Mouse (Mus musculus) heart, postnatal 10 days (tissue): Measurements from ENCODE around the gene Rassf1. TPM values are rescaled to one million over a fixed set of nuclear protein-coding genes. Genes with fewer than 3 reads are reported as not detected.

ENCODE experiments used
- DNase-seq, 2 experiments: peaks; one replicate each; pipeline ENCODE4 v3.0.0; 2021
- intact Hi-C: fragments of 180-260 bp; cut with DNase I; formaldehyde crosslinking; loops from one replicate; pipeline ENCODE4 v1.15.1; 2025
- total RNA-seq, 2 experiments: library from RNA; stranded (reverse); gene quantifications; 2 replicates each; pipeline ENCODE4 v1.2.3; 2021

Rassf1 gene
- total RNA-seq, 2 experiments from 2014 or later, result 28.8 to 32.0 TPM

GRCm38 (mm10) chr9:107577871-107578270 is 26.5 kb downstream of the Rassf1 start:
- intact Hi-C loops, result no loop called here
- no peak for DNase-seq

DNA sequence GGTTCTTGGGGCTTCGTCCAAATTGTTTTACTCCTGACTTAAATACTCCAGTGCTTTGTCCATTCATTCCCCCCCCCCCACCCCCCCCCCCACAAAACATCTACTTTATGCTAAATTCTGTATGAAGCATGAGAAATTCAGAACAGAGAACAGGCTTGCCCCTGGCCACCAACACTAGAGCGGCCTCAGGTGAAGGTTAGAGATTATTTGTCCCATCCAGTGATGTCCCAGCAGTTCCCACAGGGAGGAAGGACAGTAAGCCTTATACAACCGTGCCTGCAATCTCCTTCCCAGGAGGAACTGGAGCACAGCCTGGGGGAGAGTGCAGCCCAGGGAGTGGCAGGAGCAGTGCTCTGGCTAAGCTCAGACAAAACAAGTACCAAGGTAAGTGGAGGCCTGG is 27.2 kb downstream of the Rassf1 start, which contains the start of gene Naa80:
Naa80 (plus strand) TSS at position 301 of the 400 bp plus-strand sequence.
- no peak for DNase-seq
- intact Hi-C loops, result no loop called here

DNA sequence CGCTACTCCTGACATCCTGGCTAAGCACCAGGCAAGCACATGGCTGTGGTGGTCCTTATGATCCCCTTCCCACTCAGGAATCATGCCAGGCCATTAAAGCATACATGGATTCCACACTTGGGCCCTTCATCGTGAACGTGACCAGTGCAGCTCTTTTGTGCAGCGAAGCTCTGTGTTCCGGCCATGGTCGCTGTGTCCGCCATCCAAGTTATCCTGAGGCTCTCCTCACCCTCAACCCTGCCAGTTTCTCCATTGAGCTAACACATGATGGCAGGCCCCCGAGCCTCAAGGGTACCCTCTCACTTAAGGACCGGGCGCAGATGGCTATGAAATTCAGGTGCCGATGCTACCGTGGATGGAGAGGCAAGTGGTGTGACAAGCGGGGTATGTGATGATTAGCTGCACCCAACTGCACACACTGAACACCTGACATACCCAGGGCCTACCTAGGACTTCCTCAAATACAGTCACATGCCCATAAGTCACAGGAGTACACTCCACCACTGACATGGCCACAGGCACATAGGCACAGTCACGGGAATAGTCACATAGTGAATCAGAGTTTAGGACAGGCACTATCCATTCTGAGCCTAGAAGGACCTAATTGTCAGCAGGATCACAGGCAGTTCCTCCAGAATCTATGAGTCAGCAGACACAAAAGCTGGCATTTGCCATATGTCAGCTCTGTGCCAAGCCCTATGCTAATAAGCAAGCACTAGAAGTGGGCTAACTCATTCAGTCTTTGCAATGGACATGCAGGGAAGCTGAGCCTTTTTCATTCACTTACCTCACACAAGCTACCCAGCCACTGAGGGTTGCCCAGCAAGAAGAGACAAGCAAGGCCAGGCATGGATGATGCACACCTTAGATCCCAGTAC is 27.9 kb downstream of the Rassf1 start:
- DNase-seq, result no peak
- intact Hi-C loops, result no loop called here

- intact Hi-C loops, result no loop called here
- peak; percentile 95 for DNase-seq
Measured at GRCm38 (mm10) chr9:107580501-107581317, 29.4 kb downstream of the Rassf1 start, which contains the start of gene Hyal3. Gene Hyal3 (plus strand): TSS chr9:107580818.

DNA sequence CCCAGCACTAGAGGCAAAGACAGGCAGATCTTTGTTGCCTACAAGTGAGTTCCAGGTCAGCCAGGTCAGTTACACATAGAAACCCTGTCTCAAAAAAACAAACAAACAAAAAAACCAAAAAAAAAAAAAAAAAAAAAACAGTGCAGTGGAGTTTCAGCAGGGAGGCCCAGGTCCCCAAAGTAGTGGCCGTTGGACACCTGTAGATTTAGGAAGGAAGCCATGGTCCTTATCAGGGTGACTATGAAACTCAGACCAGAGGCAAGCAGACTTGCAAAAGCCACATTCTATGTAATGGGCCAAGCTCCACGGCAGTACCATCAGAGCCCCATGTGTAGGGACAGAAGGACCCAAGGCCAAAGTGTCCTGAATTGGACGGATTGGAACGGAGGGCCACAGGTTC is 30.2 kb downstream of the Rassf1 start:
- no peak for DNase-seq
- intact Hi-C loops, result no loop called here

DNA sequence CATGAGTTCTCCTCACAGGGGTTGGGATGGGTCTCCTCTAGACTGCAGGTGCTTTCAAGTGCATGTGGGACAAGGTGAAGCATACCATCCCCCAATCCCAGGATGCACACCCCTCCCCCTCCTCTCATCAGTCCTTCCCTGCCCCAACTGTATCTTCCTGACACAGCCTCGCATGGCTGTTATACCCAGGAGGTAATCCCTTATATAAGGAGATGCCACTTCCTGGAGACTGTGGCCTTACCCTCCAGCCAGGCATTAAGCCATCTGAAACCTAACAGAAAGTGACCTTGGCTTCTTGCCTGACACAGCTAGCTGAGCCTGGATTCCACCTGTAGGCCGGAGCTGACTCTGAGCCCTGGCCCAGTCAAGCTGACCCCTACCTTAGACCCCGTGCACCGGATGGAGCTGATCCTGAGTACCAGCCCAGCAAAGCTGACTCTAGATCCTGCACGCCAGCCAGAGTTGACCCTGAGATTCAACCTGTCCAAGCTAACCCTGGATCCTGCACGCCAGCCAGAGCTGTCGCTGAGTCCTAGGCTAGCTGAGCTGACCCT is 31.2 kb downstream of the Rassf1 start:
- DNase-seq, result no peak
- intact Hi-C loops, result no loop called here

DNA sequence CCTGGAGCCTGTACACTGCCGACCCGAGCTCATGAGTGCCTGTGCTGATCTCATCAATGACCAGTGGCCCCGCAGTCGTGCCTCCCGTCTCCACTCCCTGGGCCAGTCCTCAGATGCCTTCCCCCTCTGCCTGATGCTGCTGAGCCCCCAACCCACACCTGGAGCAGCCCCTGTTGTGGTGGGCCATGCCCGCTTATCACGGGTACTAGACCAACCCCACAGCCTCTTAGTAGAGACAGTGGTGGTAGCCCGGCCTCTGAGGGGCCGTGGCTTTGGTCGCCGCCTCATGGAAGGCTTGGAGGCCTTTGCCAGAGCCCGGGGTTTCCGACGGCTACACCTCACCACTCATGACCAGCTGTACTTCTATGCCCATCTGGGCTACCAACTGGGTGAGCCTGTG is 31.8 kb downstream of the Rassf1 start:
- intact Hi-C loops, result no loop called here
- no peak for DNase-seq

GRCm38 (mm10) chr9:107586504-107586903 is 35.1 kb downstream of the Rassf1 start:
- intact Hi-C loops, result no loop called here
- DNase-seq, result no peak

GRCm38 (mm10) chr9:107586974-107587832 is 35.8 kb downstream of the Rassf1 start, which contains the start of gene Ifrd2:
Gene Ifrd2 (plus strand): TSS chr9:107587642.
- peak; percentile 98 to 99 for DNase-seq
- intact Hi-C loops, result no loop called here

GRCm38 (mm10) chr9:107587833-107588639 is 36.7 kb downstream of the Rassf1 start:
- intact Hi-C loops, result no loop called here
- peak in 1 of 2 experiments; percentile 74 for DNase-seq

DNA sequence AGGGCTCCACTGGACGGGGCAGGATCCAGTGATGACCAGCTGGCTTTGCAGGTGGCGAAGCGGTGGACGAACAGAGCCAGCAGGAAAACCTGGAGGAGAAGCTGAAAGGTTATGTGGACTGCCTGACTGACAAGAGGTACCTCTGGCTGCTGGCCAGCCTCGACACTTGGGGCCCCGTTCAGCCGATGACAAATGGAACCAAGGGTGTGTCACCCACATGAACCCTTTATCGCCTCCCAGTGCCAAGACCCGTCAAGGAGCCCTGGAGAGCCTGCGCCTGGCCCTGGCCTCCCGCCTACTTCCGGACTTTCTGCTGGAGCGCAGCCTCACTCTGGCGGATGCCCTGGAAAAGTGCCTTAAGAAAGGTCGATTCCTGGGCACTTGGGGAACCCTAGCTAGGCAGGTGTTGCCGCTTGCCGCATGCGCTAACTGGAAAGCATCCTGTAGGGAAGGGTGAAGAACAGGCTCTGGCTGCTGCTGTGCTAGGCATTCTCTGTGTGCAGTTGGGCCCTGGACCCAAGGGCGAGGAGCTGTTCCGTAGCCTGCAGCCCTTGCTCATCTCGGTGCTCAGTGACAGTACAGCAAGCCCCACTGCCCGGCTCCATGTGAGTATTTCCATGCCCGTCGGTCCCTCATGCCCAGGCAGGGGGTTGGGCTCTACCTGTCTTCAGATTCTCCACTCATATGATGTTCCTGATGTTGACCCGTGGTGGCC is 38.9 kb downstream of the Rassf1 start:
- DNase-seq, result peak; percentile 63 to 70

DNA sequence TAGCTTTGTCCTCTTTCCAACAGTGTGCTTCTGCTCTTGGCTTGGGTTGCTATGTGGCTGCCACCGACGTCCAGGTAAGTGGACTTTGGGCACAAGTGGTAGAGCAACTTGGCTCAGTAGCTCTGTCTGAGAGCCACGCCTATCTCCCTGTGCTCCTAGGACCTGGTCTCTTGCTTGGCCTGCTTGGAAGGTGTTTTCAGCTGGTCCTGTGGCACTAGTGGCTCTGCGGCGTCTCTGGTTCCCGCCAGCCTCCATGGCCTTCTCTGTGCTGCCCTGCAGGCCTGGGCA is 39.4 kb downstream of the Rassf1 start:
- intact Hi-C loops, result no loop called here
- DNase-seq, result no peak

More for the DNA sequence above, 38.9 kb downstream of the Rassf1 start:
- intact Hi-C loops, result no loop called here

DNA sequence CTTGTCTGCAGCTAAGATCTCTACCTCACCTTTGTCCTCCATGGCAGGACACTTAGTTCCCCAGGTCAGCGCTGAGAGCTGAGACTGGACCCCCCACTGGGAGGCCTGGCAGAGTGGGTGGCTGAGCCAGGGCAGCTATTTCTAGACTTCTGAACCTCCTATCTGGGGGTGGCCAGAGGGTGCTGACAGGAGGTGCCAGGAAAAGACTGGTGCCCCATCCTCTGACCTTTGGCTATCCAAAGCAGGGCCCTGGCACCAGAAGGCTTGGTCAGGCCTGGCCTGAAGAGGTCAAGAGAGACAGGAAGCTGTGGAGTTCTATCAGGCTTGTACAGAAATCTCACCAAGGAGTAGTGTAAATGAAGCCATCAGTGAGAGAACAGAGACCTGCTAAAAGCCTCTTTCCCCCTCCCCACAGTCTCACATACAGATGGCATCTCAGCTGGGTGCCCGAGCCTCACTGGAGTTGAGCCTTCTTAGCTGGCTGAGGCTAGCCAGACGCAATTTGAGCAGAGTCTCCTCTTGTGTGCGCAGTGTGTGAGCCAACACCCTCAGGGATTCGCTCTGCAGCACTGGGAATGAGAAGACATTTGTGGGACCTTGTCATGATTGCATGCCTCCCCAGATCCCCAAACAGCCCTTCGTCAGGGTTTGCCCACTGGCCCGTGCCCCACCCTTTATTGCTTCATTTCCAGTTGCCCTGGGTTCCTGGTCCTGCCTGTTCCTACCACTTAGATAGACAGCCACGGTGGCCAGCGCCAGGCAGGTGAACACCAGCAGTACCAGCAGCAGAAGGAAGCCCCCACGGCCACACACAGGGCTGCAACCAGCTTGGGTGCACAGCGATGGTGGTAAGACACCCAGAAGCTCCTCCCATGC is 42.0 kb downstream of the Rassf1 start:
- peak; percentile 70 to 81 for DNase-seq
- intact Hi-C loops, result no loop called here

DNA sequence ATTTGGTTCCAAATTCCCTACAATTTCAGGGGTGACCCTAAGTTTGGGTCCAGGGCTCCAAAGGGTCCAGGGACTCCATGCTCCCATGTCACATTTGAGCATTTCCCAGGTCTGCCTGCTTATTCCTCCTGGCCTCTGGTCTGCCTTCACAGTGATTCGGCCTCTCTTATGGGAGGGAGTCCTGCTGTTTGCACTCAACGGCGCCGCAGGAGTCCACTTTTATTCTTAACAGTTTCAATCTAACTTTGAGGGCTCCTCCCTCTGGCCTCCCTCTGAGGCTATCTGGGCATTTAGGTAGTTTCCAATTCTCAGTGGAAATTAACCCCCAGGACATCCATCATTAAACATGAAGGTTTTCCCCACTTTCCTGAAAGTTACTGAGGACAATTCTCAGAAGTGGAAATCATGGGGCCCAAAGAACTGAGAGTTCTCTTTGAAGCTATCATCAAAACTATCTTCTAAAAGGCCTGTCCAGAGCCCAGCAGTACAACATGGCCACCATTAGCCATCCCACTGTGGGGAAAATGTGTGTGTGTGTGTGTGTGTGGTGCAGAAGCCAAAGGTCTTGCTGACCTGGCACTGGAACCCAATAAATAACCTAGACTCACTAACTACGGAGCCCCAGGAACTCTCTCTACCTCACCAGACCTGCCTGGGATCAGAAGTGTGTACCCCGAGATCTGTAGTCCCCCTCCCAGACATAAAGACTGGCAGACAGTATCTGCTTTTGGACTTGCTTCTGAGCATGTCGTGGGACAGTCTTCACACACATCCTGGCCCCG is 43.1 kb downstream of the Rassf1 start:
- intact Hi-C loops, result no loop called here

GRCm38 (mm10) chr9:107596619-107597569 is 45.5 kb downstream of the Rassf1 start:
- DNase-seq, result peak; percentile 91
- intact Hi-C loops, result no loop called here

More for the DNA sequence above, 43.1 kb downstream of the Rassf1 start:
- DNase-seq, result no peak

DNA sequence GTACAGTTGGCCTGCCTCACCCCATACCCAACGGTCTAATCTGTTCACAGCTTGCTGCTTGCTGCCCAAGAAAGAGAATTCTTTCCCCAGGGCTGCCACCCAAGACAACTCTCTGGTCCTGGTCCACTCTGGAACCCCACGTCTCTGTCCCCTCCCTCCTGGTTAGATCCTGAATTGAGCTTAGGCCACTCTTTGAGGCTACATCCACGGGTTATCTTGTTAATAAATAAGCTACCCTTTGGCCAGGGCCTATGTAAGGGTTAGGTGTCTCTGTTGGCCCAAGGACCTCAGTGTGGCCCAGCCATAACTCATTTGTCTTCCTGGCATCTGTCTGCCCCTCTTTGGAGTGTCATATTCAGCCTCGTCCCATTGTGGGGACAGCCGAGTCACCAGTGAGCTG is 47.0 kb downstream of the Rassf1 start:
- DNase-seq, result no peak
- intact Hi-C loops, result no loop called here
